In genomic region chr8:95080381-95081341, GRCm38 (mm10) we compare ENCODE assay signal across 8 mouse cellular contexts. TPM values are rescaled to one million over a fixed set of nuclear protein-coding genes. Genes with fewer than 3 reads are reported as not detected.
DNase-seq lines count a peak whose midpoint lies in the region; ATAC-seq and TF ChIP-seq lines count a peak whose summit lies in the region.

Gene Katnb1, plus strand, starts transcription at chr8:95081186.

- no peak for TF ChIP-seq CTCF in bone marrow, adult 2 months (IDR thresholded peaks at IDR 0.05; ENCODE audit: control insufficient read depth, insufficient read depth, low read length)
- TF ChIP-seq CTCF in midbrain, postnatal 0 days (IDR thresholded peaks at IDR 0.05): no peak

- no peaks in the 10 kb centered on the region for H3K27me3 ChIP-seq in embryonic facial prominence, embryonic 15.5 days
- no peaks in the 10 kb centered on the region for H3K27me3 ChIP-seq in limb, embryonic 14.5 days (ENCODE audit: control insufficient read depth, insufficient read depth, low read length)
- H3K27me3 ChIP-seq in midbrain, postnatal 0 days (ENCODE audit: insufficient read depth, low read length): no peaks in the 10 kb centered on the region

- peak within 1 kb of the TSS; percentile 37 for H3K27ac ChIP-seq in bone marrow, adult 2 months (ENCODE audit: control insufficient read depth, insufficient read depth, low read depth, low read length, poor library complexity)
- peak within 1 kb of the TSS; percentile 81 for H3K27ac ChIP-seq in embryonic facial prominence, embryonic 15.5 days (replicated peaks)
- peak within 1 kb of the TSS; percentile 64 for H3K27ac ChIP-seq in limb, embryonic 14.5 days (replicated peaks; ENCODE audit: low read depth, low read length)
- peak within 1 kb of the TSS; percentile 77 for H3K27ac ChIP-seq in midbrain, postnatal 0 days (ENCODE audit: low read depth, low read length)

- peak within 1 kb of the TSS; percentile 87 for H3K4me3 ChIP-seq in bone marrow, adult 2 months (replicated peaks; ENCODE audit: control insufficient read depth, low read depth, low read length)
- peak within 1 kb of the TSS; percentile 88 for H3K4me3 ChIP-seq in embryonic facial prominence, embryonic 15.5 days (replicated peaks)
- peak within 1 kb of the TSS; percentile 73 for H3K4me3 ChIP-seq in limb, embryonic 14.5 days (replicated peaks; ENCODE audit: low read length)
- peak within 1 kb of the TSS; percentile 63 for H3K4me3 ChIP-seq in midbrain, postnatal 0 days (ENCODE audit: low read depth, low read length)

- peak; percentile 80; the same call in 1 of the 2 replicates for TF ChIP-seq POLR2A in bone marrow, adult 2 months (IDR thresholded peaks at IDR 0.05; ENCODE audit: borderline replicate concordance, control insufficient read depth, low read depth, low read length)
- peak; percentile 85; the same call in 1 of the 2 replicates for TF ChIP-seq POLR2A in limb, embryonic 14.5 days (IDR thresholded peaks at IDR 0.05; ENCODE audit: borderline replicate concordance, extremely low read depth, insufficient read depth, insufficient read length)

- DNase-seq in 416B (ENCODE audit: low read depth): peak; percentile 100
- peak; percentile 99 for DNase-seq in heart, adult 8-10 months (ENCODE audit: low spot score)
- peak; percentile 100 for DNase-seq in kidney, adult 9 months
- DNase-seq in limb, embryonic 14.5 days (ENCODE audit: low spot score): peak; percentile 100
- DNase-seq in midbrain, postnatal 0 days (ENCODE audit: low spot score): peak; percentile 100
- DNase-seq in spleen, postnatal 14 days (ENCODE audit: low spot score in 2 of 2): peak; percentile 95 to 96

- under 1% methylated on average over 47 of the region's 47 CpGs for WGBS in bone marrow, adult 2 months
- WGBS in embryonic facial prominence, embryonic 15.5 days: under 1% methylated on average over 47 of the region's 47 CpGs
- under 1% methylated on average over 47 of the region's 47 CpGs for WGBS in limb, embryonic 14.5 days
- 1% methylated on average over 47 of the region's 47 CpGs for WGBS in midbrain, postnatal 0 days

- H3K9ac ChIP-seq in embryonic facial prominence, embryonic 15.5 days: peak within 1 kb of the TSS; percentile 82
- H3K9ac ChIP-seq in limb, embryonic 14.5 days (ENCODE audit: low read depth, low read length, severe bottlenecking): peak within 1 kb of the TSS; percentile 75
- peak within 1 kb of the TSS; percentile 74 for H3K9ac ChIP-seq in midbrain, postnatal 0 days (replicated peaks; ENCODE audit: low read length, poor library complexity, severe bottlenecking)

- H3K4me2 ChIP-seq in embryonic facial prominence, embryonic 15.5 days (replicated peaks): peak within 1 kb of the TSS; percentile 90
- H3K4me2 ChIP-seq in limb, embryonic 14.5 days (replicated peaks; ENCODE audit: low read depth, low read length, severe bottlenecking): peak within 1 kb of the TSS; percentile 66
- H3K4me2 ChIP-seq in midbrain, postnatal 0 days (ENCODE audit: low read depth, low read length, poor library complexity, severe bottlenecking): peak within 1 kb of the TSS; percentile 94

- no peaks in the 10 kb centered on the region for H3K9me3 ChIP-seq in embryonic facial prominence, embryonic 15.5 days (replicated peaks)
- no peaks in the 10 kb centered on the region for H3K9me3 ChIP-seq in limb, embryonic 14.5 days (ENCODE audit: control insufficient read depth, low read length)
- H3K9me3 ChIP-seq in midbrain, postnatal 0 days (ENCODE audit: low read length): no peaks in the 10 kb centered on the region

- H3K36me3 ChIP-seq in embryonic facial prominence, embryonic 15.5 days: peaks cover 18% of the 10 kb centered on the region
- H3K36me3 ChIP-seq in limb, embryonic 14.5 days (ENCODE audit: control insufficient read depth, insufficient read depth, low read length): peaks cover 17% of the 10 kb centered on the region
- H3K36me3 ChIP-seq in midbrain, postnatal 0 days (ENCODE audit: insufficient read depth, low read length): peaks cover 17% of the 10 kb centered on the region; the same call in 1 of the 2 replicates

- peak; percentile 97 for ATAC-seq in embryonic facial prominence, embryonic 15.5 days (ENCODE audit: insufficient number of reproducible peaks, low FRiP score, low TSS enrichment, low read depth)
- ATAC-seq in limb, embryonic 14.5 days (ENCODE audit: low FRiP score, low read depth): peak; percentile 96
- ATAC-seq in midbrain, postnatal 0 days (ENCODE audit: low FRiP score): peak; percentile 98

- H3K4me1 ChIP-seq in bone marrow, adult 2 months (ENCODE audit: control insufficient read depth, insufficient read depth, low read length): peaks cover 1% of the 10 kb centered on the region; the same call in 1 of the 2 replicates
- H3K4me1 ChIP-seq in embryonic facial prominence, embryonic 15.5 days: peaks cover 15% of the 10 kb centered on the region
- peaks cover 6% of the 10 kb centered on the region for H3K4me1 ChIP-seq in limb, embryonic 14.5 days (ENCODE audit: control insufficient read depth, insufficient read depth, low read length)
- H3K4me1 ChIP-seq in midbrain, postnatal 0 days (ENCODE audit: insufficient read depth, low read length): peaks cover 7% of the 10 kb centered on the region; the same call in 1 of the 2 replicates

RNA-seq across cellular contexts. Expression of gene Katnb1, which starts in this region (rescaled TPM):
- 4.4 and 21.7 TPM in 2 replicates for polyA plus RNA-seq in bone marrow, adult 2 months (2011; ENCODE audit: insufficient read depth, insufficient read length, low replicate concordance, missing spikeins)
- 24.9 and 28.7 TPM in 2 replicates for polyA plus RNA-seq in embryonic facial prominence, embryonic 15.5 days (2015; fragmentation: Nextera tagmentation; extraction: Ambion mirVana)
- 1 to 10 TPM; 5.4 to 7.2 (median 7.1) TPM for total RNA-seq in heart, adult 8-10 months (2022)
- polyA plus RNA-seq in limb, embryonic 14.5 days (2012; rRNA removed): 31.6 and 39.4 TPM in 2 replicates
- 21.4 and 21.6 TPM in 2 replicates for polyA plus RNA-seq in limb, embryonic 14.5 days (2014; fragmentation: Nextera tagmentation; extraction: Ambion mirVana)
- 53.7 and 61.6 TPM in 2 replicates for total RNA-seq in midbrain, postnatal 0 days (2014; rRNA removed)
- polyA plus RNA-seq in midbrain, postnatal 0 days (2015; fragmentation: Nextera tagmentation; extraction: Ambion mirVana): 52.5 and 56.7 TPM in 2 replicates

Comparison
In these comparisons a context has a peak if more than half of its experiments do, and no peak if none do; other contexts are left out.
1. Peak in every context shown above with its lines: DNase-seq, ATAC-seq, H3K4me3 ChIP-seq and H3K27ac ChIP-seq.